Mouse (Mus musculus) natural killer cell, adult 2 months (primary cell): ENCODE measurements around the gene Fkbp8.
"Not testable (repeated sequence)": the region's sequence is repeated elsewhere in the genome, so short reads cannot be mapped to it uniquely, and the experiment has no call there.

Experiments
- DNase-seq, 2 experiments: peaks; one replicate each; pipeline ENCODE4 v3.0.0; 2022; ENCODE audit warnings: low spot score in 2 of 2

Fkbp8 gene

GRCm38 (mm10) chr8:70501820-70502529 lies 25.5 kb upstream of the Fkbp8 start:
- no peak for DNase-seq

GRCm38 (mm10) chr8:70502540-70502939 lies 25.0 kb upstream of the Fkbp8 start:
- DNase-seq, result no peak

GRCm38 (mm10) chr8:70503062-70503750 lies 24.3 kb upstream of the Fkbp8 start:
- DNase-seq, result peak in 1 of 2 experiments; percentile 58

GRCm38 (mm10) chr8:70504291-70504716 lies 23.2 kb upstream of the Fkbp8 start:
- DNase-seq, result no peak

GRCm38 (mm10) chr8:70504851-70505250 lies 22.7 kb upstream of the Fkbp8 start:
- peak; percentile 79 to 84 for DNase-seq

- no peak for DNase-seq
These were observed 21.7 kb upstream of the Fkbp8 start for GRCm38 (mm10) chr8:70505698-70506327.

GRCm38 (mm10) chr8:70506328-70507026 lies 21.0 kb upstream of the Fkbp8 start, which contains the start of gene Rex1bd:
Rex1bd (minus strand) TSS chr8:70506752.
- DNase-seq, result peak; percentile 91 to 93

- no peak for DNase-seq
These were observed 20.5 kb upstream of the Fkbp8 start for GRCm38 (mm10) chr8:70507027-70507393.

GRCm38 (mm10) chr8:70509281-70509952 lies 18.1 kb upstream of the Fkbp8 start:
- no peak for DNase-seq

- DNase-seq, result peak; percentile 97
These were observed 17.2 kb upstream of the Fkbp8 start, which contains the start of gene Uba52 for GRCm38 (mm10) chr8:70510228-70510915. Uba52 (minus strand) TSS chr8:70510801.

GRCm38 (mm10) chr8:70511174-70511573 lies 16.4 kb upstream of the Fkbp8 start:
- DNase-seq, result not testable (repeated sequence)

GRCm38 (mm10) chr8:70511770-70512169 lies 15.8 kb upstream of the Fkbp8 start:
- no peak for DNase-seq

- DNase-seq, result no peak
These were observed 15.1 kb upstream of the Fkbp8 start for GRCm38 (mm10) chr8:70512253-70512903.

- no peak for DNase-seq
These were observed 14.1 kb upstream of the Fkbp8 start for GRCm38 (mm10) chr8:70513441-70513840.

GRCm38 (mm10) chr8:70517940-70518643 lies 9.4 kb upstream of the Fkbp8 start:
- no peak for DNase-seq

GRCm38 (mm10) chr8:70519043-70519442 lies 8.5 kb upstream of the Fkbp8 start:
- DNase-seq, result no peak

GRCm38 (mm10) chr8:70519606-70520005 lies 7.9 kb upstream of the Fkbp8 start:
- DNase-seq, result no peak

GRCm38 (mm10) chr8:70522592-70523403 lies 4.7 kb upstream of the Fkbp8 start:
- peak; percentile 94 to 96 for DNase-seq

- no peak for DNase-seq
These were observed 413 bp upstream of the Fkbp8 start for GRCm38 (mm10) chr8:70527111-70527511.
